In genomic region chr6:128747006-128747405, GRCm38 (mm10) we compare ENCODE assay signal across 9 mouse cellular contexts. TPM values are rescaled to one million over a fixed set of nuclear protein-coding genes. Genes with fewer than 3 reads are reported as not detected.
"Had no signal": no experiment of that assay in that cellular context is flagged by ENCODE, and none has a peak within 500 bp of the region (broad histone marks: within the 10 kb centered on the region; RNA-seq: fewer than 3 reads in every experiment).

No protein-coding gene starts in this region.

RNA-seq across cellular contexts. Expression of gene Klrb1, which starts 24.1 kb away (rescaled TPM):
- polyA plus RNA-seq: small intestine, adult 2 months; stomach, embryonic 14.5 days; stomach, embryonic 15.5 days; stomach, embryonic 16.5 days; stomach, postnatal 0 days; thymus, adult 2 months; thymus, postnatal 0 days; urinary bladder, adult 2 months had no signal

RNA-seq across cellular contexts. Expression of gene Klrb1c, which starts 42.0 kb away (rescaled TPM):
- polyA plus RNA-seq: neural tube, embryonic 14.5 days; small intestine, adult 2 months; stomach, embryonic 14.5 days had no signal
